Mouse (Mus musculus): ENCODE measurements around the gene Bpifc.

GRCm38 (mm10) chr10:86047786-86048185, 36.1 kb upstream of the Bpifc start:
- no peak for TF ChIP-seq POLR2A (IDR thresholded peaks at IDR 0.05; ENCODE audit: borderline replicate concordance, extremely low read depth, insufficient read depth, insufficient read length, poor library complexity, severe bottlenecking)
- no peak for TF ChIP-seq CTCF (IDR thresholded peaks at IDR 0.05; ENCODE audit: borderline replicate concordance, extremely low read depth, insufficient read depth, insufficient read length)
